Mouse (Mus musculus) C2C12 (cell line): ENCODE measurements at regions not wholly inside any gene's neighbourhood (a gene's known extent, or its start where the extent isn't known, plus 50 kb on each side); places are given as distances from the start of the nearest gene placed in this dataset.

Source experiments
- CTCF ChIP-seq: IDR thresholded peaks from one replicate; pipeline ENCODE4 v1.5.1; 2011; ENCODE audit not compliant: control insufficient read depth, insufficient read depth, insufficient read length
- MAX ChIP-seq: IDR thresholded peaks from one replicate; pipeline ENCODE4 v1.6.1; 2011; ENCODE audit warnings: mild to moderate bottlenecking, control low read depth
- MYOD1 ChIP-seq: IDR thresholded peaks from one replicate; pipeline ENCODE4 v1.6.1; 2011; ENCODE audit warnings: low read depth; ENCODE audit not compliant: control insufficient read depth, insufficient read length

- TF ChIP-seq MAX (no peak), CTCF (no peak), MYOD1 (no peak)
These were observed 169.5 kb downstream of the Tmem161b start for GRCm38 (mm10) chr13:84391554-84391953.
